Mouse (Mus musculus): ENCODE results near the gene Fggy.

DNA sequence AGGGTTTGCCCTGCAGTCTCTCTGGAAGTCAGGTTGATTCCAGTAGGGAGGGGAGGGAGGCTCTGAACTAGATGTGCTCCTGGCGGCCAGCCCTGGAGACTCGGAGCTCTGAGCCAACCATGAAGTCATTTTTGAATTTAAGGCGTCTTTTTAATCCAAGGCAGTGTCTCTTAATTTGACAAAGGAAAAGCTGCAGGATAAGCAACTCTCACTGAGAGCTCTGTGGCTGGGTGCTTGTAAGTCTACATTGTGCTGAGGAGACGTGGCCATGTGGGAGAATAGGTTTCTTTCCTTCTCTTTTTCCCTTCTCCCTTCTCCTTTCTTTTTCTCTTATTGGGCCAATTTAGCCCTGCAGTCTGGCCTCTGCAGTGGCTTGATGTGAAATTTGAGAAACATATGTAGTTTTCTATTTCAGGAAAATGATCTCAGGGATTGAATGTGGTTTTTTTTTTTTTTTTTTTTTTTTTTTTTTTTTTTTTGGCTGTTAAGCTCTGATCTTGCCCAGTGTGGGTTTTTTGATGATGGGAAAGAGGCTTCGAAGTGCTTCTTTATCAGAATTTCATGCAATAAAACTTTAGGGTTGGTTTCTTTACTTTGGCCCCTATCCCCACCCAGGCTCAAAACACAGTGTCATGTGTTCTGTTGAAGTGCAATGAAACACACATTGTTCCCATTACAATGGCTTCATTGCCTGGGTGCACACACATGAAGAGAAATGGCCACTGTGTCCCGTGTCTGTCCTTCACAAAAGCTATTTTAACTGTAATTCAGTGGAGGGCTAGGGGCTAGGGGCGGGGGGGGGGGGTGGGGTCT lies 79.8 kb downstream of the Fggy start:
- TF ChIP-seq POLR2A (IDR thresholded peaks at IDR 0.05; ENCODE audit: borderline replicate concordance, insufficient read depth, low read length): peak; percentile 15; the same call in 1 of the 2 replicates
- no peak for TF ChIP-seq CTCF (IDR thresholded peaks at IDR 0.05; ENCODE audit: borderline replicate concordance, insufficient read depth, low read depth, low read length)
